Mouse (Mus musculus): Measurements from ENCODE around the gene Gpm6a. TPM values are rescaled to one million over a fixed set of nuclear protein-coding genes. Genes with fewer than 3 reads are reported as not detected.

Gene Gpm6a
- 552 and 648 TPM in 2 replicates for polyA plus RNA-seq (2014; fragmentation: Nextera tagmentation; extraction: Ambion mirVana)

GRCm38 (mm10) chr8:54954741-54955455 lies at the start of gene Gpm6a:
Gpm6a (plus strand) TSS chr8:54954843.
- Histone ChIP-seq H3K9ac (peak within 1 kb of the TSS; percentile 89), H3K4me3 (replicated peaks; ENCODE audit: low read length) (peak within 1 kb of the TSS; percentile 47), H3K36me3 (replicated peaks; ENCODE audit: control insufficient read depth, insufficient read depth) (no peaks in the 10 kb centered on the region), H3K4me2 (replicated peaks) (peak within 1 kb of the TSS; percentile 50), H3K27me3 (ENCODE audit: control insufficient read depth, insufficient read depth, low read length) (no peaks in the 10 kb centered on the region), H3K9me3 (ENCODE audit: control insufficient read depth, low read length) (no peaks in the 10 kb centered on the region), H3K27ac (peak within 1 kb of the TSS; percentile 98), H3K4me1 (replicated peaks; ENCODE audit: control insufficient read depth, insufficient read depth, low read length) (peaks cover 22% of the 10 kb centered on the region)
- DNase-seq (ENCODE audit: low spot score) (peak; percentile 86), ATAC-seq (ENCODE audit: low FRiP score) (peak; percentile 93)
- whole genome bisulfite sequencing: 6% methylated on average over 13 of the region's 13 CpGs

- H3K4me2 ChIP-seq (replicated peaks): no peak overlapping the region
- no peak overlapping the region for H3K9ac ChIP-seq
- 97% methylated on average over 2 of the region's 2 CpGs for WGBS
- H3K4me3 ChIP-seq (replicated peaks; ENCODE audit: low read length): no peak overlapping the region
- H3K9me3 ChIP-seq (ENCODE audit: control insufficient read depth, low read length): no peaks in the 10 kb centered on the region
- H3K27ac ChIP-seq: no peak overlapping the region
- no peak for DNase-seq (ENCODE audit: low spot score)
- no peaks in the 10 kb centered on the region for H3K36me3 ChIP-seq (replicated peaks; ENCODE audit: control insufficient read depth, insufficient read depth)
- H3K27me3 ChIP-seq (ENCODE audit: control insufficient read depth, insufficient read depth, low read length): no peaks in the 10 kb centered on the region
- no peaks in the 10 kb centered on the region for H3K4me1 ChIP-seq (replicated peaks; ENCODE audit: control insufficient read depth, insufficient read depth, low read length)
- ATAC-seq (ENCODE audit: low FRiP score): no peak
Measured at GRCm38 (mm10) chr8:54912891-54913290, 41.8 kb upstream of the Gpm6a start.

- Histone ChIP-seq H3K4me2 (replicated peaks) (no peak overlapping the region), H3K9ac (no peak overlapping the region), H3K4me1 (replicated peaks; ENCODE audit: control insufficient read depth, insufficient read depth, low read length) (peaks cover 6% of the 10 kb centered on the region), H3K4me3 (replicated peaks; ENCODE audit: low read length) (no peak overlapping the region), H3K9me3 (ENCODE audit: control insufficient read depth, low read length) (no peaks in the 10 kb centered on the region), H3K27me3 (ENCODE audit: control insufficient read depth, insufficient read depth, low read length) (no peaks in the 10 kb centered on the region), H3K27ac (no peak overlapping the region), H3K36me3 (replicated peaks; ENCODE audit: control insufficient read depth, insufficient read depth) (no peaks in the 10 kb centered on the region)
- WGBS: 62% methylated on average over 9 of the region's 9 CpGs
- DNase-seq (ENCODE audit: low spot score) (no peak), ATAC-seq (ENCODE audit: low FRiP score) (no peak)
Measured at GRCm38 (mm10) chr8:54917710-54918109, 36.9 kb upstream of the Gpm6a start.

- Histone ChIP-seq H3K4me3 (replicated peaks; ENCODE audit: low read length) (no peak overlapping the region), H3K9me3 (ENCODE audit: control insufficient read depth, low read length) (no peaks in the 10 kb centered on the region), H3K9ac (no peak overlapping the region), H3K36me3 (replicated peaks; ENCODE audit: control insufficient read depth, insufficient read depth) (no peaks in the 10 kb centered on the region), H3K27me3 (ENCODE audit: control insufficient read depth, insufficient read depth, low read length) (no peaks in the 10 kb centered on the region), H3K27ac (peak overlapping the region; percentile 49; the same call in 1 of the 2 replicates), H3K4me1 (replicated peaks; ENCODE audit: control insufficient read depth, insufficient read depth, low read length) (peaks cover 7% of the 10 kb centered on the region), H3K4me2 (replicated peaks) (no peak overlapping the region)
- peak; percentile 53; the same call in 1 of the 2 replicates for ATAC-seq (ENCODE audit: low FRiP score)
- 27% methylated on average over 2 of the region's 2 CpGs for WGBS
- peak; percentile 64 for DNase-seq (ENCODE audit: low spot score)
Measured at GRCm38 (mm10) chr8:54922160-54922855, 32.3 kb upstream of the Gpm6a start.

GRCm38 (mm10) chr8:54924936-54925335 lies 29.7 kb upstream of the Gpm6a start:
- WGBS: 91% methylated on average over 3 of the region's 3 CpGs
- H3K4me3 ChIP-seq (replicated peaks; ENCODE audit: low read length): no peak overlapping the region
- ATAC-seq (ENCODE audit: low FRiP score): no peak
- no peaks in the 10 kb centered on the region for H3K9me3 ChIP-seq (ENCODE audit: control insufficient read depth, low read length)
- peaks cover 7% of the 10 kb centered on the region for H3K4me1 ChIP-seq (replicated peaks; ENCODE audit: control insufficient read depth, insufficient read depth, low read length)
- H3K9ac ChIP-seq: no peak overlapping the region
- H3K27me3 ChIP-seq (ENCODE audit: control insufficient read depth, insufficient read depth, low read length): no peaks in the 10 kb centered on the region
- H3K27ac ChIP-seq: no peak overlapping the region
- H3K36me3 ChIP-seq (replicated peaks; ENCODE audit: control insufficient read depth, insufficient read depth): no peaks in the 10 kb centered on the region
- no peak for DNase-seq (ENCODE audit: low spot score)
- H3K4me2 ChIP-seq (replicated peaks): no peak overlapping the region

GRCm38 (mm10) chr8:54932306-54932705 lies 22.3 kb upstream of the Gpm6a start:
- Histone ChIP-seq H3K9me3 (ENCODE audit: control insufficient read depth, low read length) (no peaks in the 10 kb centered on the region), H3K4me1 (replicated peaks; ENCODE audit: control insufficient read depth, insufficient read depth, low read length) (no peaks in the 10 kb centered on the region), H3K4me3 (replicated peaks; ENCODE audit: low read length) (no peak overlapping the region), H3K27ac (no peak overlapping the region), H3K4me2 (replicated peaks) (no peak overlapping the region), H3K9ac (no peak overlapping the region), H3K27me3 (ENCODE audit: control insufficient read depth, insufficient read depth, low read length) (no peaks in the 10 kb centered on the region), H3K36me3 (replicated peaks; ENCODE audit: control insufficient read depth, insufficient read depth) (no peaks in the 10 kb centered on the region)
- 83% methylated on average over 2 of the region's 2 CpGs for WGBS
- ATAC-seq (ENCODE audit: low FRiP score) (no peak), DNase-seq (ENCODE audit: low spot score) (no peak)

GRCm38 (mm10) chr8:54953351-54953750 lies 1.3 kb upstream of the Gpm6a start:
- Histone ChIP-seq H3K27ac (peak overlapping the region; percentile 98), H3K9me3 (ENCODE audit: control insufficient read depth, low read length) (no peaks in the 10 kb centered on the region), H3K36me3 (replicated peaks; ENCODE audit: control insufficient read depth, insufficient read depth) (no peaks in the 10 kb centered on the region), H3K27me3 (ENCODE audit: control insufficient read depth, insufficient read depth, low read length) (no peaks in the 10 kb centered on the region), H3K4me1 (replicated peaks; ENCODE audit: control insufficient read depth, insufficient read depth, low read length) (peaks cover 11% of the 10 kb centered on the region; the same call in 1 of the 2 replicates), H3K4me3 (replicated peaks; ENCODE audit: low read length) (peak overlapping the region; percentile 47; the same call in 1 of the 2 replicates), H3K9ac (peak overlapping the region; percentile 89), H3K4me2 (replicated peaks) (peak overlapping the region; percentile 50)
- 54% methylated on average over 2 of the region's 2 CpGs for WGBS
- DNase-seq (ENCODE audit: low spot score) (no peak), ATAC-seq (ENCODE audit: low FRiP score) (no peak)

- H3K36me3 ChIP-seq (replicated peaks; ENCODE audit: control insufficient read depth, insufficient read depth): no peaks in the 10 kb centered on the region
- peaks cover 15% of the 10 kb centered on the region for H3K4me1 ChIP-seq (replicated peaks; ENCODE audit: control insufficient read depth, insufficient read depth, low read length)
- 16% methylated on average over 6 of the region's 6 CpGs for WGBS
- no peaks in the 10 kb centered on the region for H3K9me3 ChIP-seq (ENCODE audit: control insufficient read depth, low read length)
- peak; percentile 69 for DNase-seq (ENCODE audit: low spot score)
- H3K4me3 ChIP-seq (replicated peaks; ENCODE audit: low read length): peak overlapping the region; percentile 47
- H3K9ac ChIP-seq: peak overlapping the region; percentile 89
- peak overlapping the region; percentile 98 for H3K27ac ChIP-seq
- H3K27me3 ChIP-seq (ENCODE audit: control insufficient read depth, insufficient read depth, low read length): no peaks in the 10 kb centered on the region
- ATAC-seq (ENCODE audit: low FRiP score): peak; percentile 18; the same call in 1 of the 2 replicates
- H3K4me2 ChIP-seq (replicated peaks): peak overlapping the region; percentile 50
Measured at GRCm38 (mm10) chr8:54954030-54954429, 613 bp upstream of the Gpm6a start.

- Histone ChIP-seq H3K27me3 (ENCODE audit: control insufficient read depth, insufficient read depth, low read length) (no peaks in the 10 kb centered on the region), H3K27ac (peak overlapping the region; percentile 98), H3K4me3 (replicated peaks; ENCODE audit: low read length) (peak overlapping the region; percentile 47), H3K9me3 (ENCODE audit: control insufficient read depth, low read length) (no peaks in the 10 kb centered on the region), H3K36me3 (replicated peaks; ENCODE audit: control insufficient read depth, insufficient read depth) (no peaks in the 10 kb centered on the region), H3K4me2 (replicated peaks) (peak overlapping the region; percentile 50), H3K9ac (peak overlapping the region; percentile 89), H3K4me1 (replicated peaks; ENCODE audit: control insufficient read depth, insufficient read depth, low read length) (peaks cover 26% of the 10 kb centered on the region)
- ATAC-seq (ENCODE audit: low FRiP score) (no peak), DNase-seq (ENCODE audit: low spot score) (peak; percentile 61)
- 34% methylated on average over 3 of the region's 3 CpGs for WGBS
Measured at GRCm38 (mm10) chr8:54955456-54955800, 785 bp downstream of the Gpm6a start.

All from hindbrain, embryonic 14.5 days (tissue).